9 mouse cellular contexts compared by ENCODE assay signal in genomic region chr9:72733966-72734365, GRCm38 (mm10).
DNase-seq lines count a peak whose midpoint lies in the region; ATAC-seq lines count a peak whose summit lies in the region.
"Had no signal": no experiment of that assay in that cellular context is flagged by ENCODE, and none has a peak within 500 bp of the region (broad histone marks: within the 10 kb centered on the region; RNA-seq: fewer than 3 reads in every experiment).

No protein-coding gene starts in this region.

- H3K4me2 ChIP-seq in liver, embryonic 11.5 days, result no peak overlapping the region
- H3K4me2 ChIP-seq: hindbrain, embryonic 15.5 days had no signal

- H3K27ac ChIP-seq in liver, embryonic 11.5 days (ENCODE audit: low read depth, low read length), result no peak overlapping the region
- H3K27ac ChIP-seq: hindbrain, embryonic 15.5 days had no signal

- no peaks in the 10 kb centered on the region for H3K4me1 ChIP-seq in liver, embryonic 11.5 days (replicated peaks; ENCODE audit: control insufficient read depth, insufficient read depth, low read length)
- H3K4me1 ChIP-seq: hindbrain, embryonic 15.5 days had no signal

- no peak overlapping the region for H3K4me3 ChIP-seq in liver, embryonic 11.5 days (ENCODE audit: low read depth, low read length)
- H3K4me3 ChIP-seq: hindbrain, embryonic 15.5 days had no signal

- H3K36me3 ChIP-seq in liver, embryonic 11.5 days (ENCODE audit: control insufficient read depth, insufficient read depth, low read length), result peaks cover 65% of the 10 kb centered on the region

- H3K9ac ChIP-seq in liver, embryonic 11.5 days (ENCODE audit: low read depth, low read length), result no peak overlapping the region
- H3K9ac ChIP-seq: hindbrain, embryonic 15.5 days had no signal

- no peaks in the 10 kb centered on the region for H3K27me3 ChIP-seq in liver, embryonic 11.5 days (replicated peaks; ENCODE audit: control insufficient read depth, insufficient read depth, low read length)
- H3K27me3 ChIP-seq: hindbrain, embryonic 15.5 days had no signal

- H3K9me3 ChIP-seq in liver, embryonic 11.5 days (ENCODE audit: control insufficient read depth, low read length), result no peaks in the 10 kb centered on the region
- H3K9me3 ChIP-seq: hindbrain, embryonic 15.5 days had no signal

- ATAC-seq in cerebellum, adult (ENCODE audit: insufficient number of reproducible peaks, low FRiP score, low TSS enrichment), result no peak
- ATAC-seq in liver, embryonic 11.5 days (replicated peaks; ENCODE audit: low FRiP score), result no peak

- intact Hi-C loops in heart, postnatal 36 days (cut with DNase I), result no loop called here

- 47% methylated on average over 3 of the region's 3 CpGs for WGBS in liver, embryonic 11.5 days

- peak; percentile 35 for DNase-seq in cerebellum, adult 11 months
- DNase-seq in ovary, postnatal 36 days (ENCODE audit: low spot score), result peak; percentile 59
- DNase-seq in ovary, postnatal 10 days (ENCODE audit: low spot score), result no peak
- DNase-seq in cerebellum, adult 8-10 months, result peak; percentile 58
- DNase-seq in heart, postnatal 36 days, result peak; percentile 64 to 75
- peak; percentile 59 for DNase-seq in liver, embryonic 11.5 days (ENCODE audit: low spot score)
- DNase-seq in right cerebral cortex, adult 2 months (ENCODE audit: low spot score in 2 of 2), result peak; percentile 48 to 78
